Comparison of ENCODE assay signal across 9 mouse cellular contexts in the genomic region with DNA sequence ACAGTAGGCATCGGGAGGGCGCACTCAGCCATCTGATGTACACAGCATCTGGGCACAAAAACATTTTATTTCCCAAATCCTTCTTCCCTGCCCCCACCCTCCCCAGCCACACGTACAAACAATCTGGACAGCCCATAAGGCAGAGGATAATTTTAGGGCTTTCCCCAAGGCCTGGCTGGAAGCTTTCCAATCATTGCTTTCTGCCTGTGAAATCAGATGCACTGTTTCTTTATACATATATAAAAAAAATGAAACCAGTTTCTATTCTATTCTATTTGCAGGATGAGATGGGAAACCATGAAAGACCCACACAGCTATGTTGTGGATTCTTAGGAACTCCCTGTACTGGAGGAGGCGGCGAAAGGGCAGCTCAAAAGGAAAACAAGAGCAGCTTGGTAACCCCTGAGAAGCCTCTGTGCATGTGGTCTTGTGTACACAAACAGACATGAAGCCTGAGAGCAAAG. TPM values are rescaled to one million over a fixed set of nuclear protein-coding genes. Genes with fewer than 3 reads are reported as not detected.
DNase-seq lines count a peak whose midpoint lies in the region; ATAC-seq lines count a peak whose summit lies in the region.
"Had no signal": no experiment of that assay in that cellular context is flagged by ENCODE, and none has a peak within 500 bp of the region (broad histone marks: within the 10 kb centered on the region; RNA-seq: fewer than 3 reads in every experiment).

No protein-coding gene starts in this region.

- H3K27me3 ChIP-seq in hindbrain, embryonic 16.5 days (replicated peaks; ENCODE audit: control insufficient read depth, insufficient read depth, low read length) = no peaks in the 10 kb centered on the region
- H3K27me3 ChIP-seq in midbrain, embryonic 11.5 days (ENCODE audit: control insufficient read depth, insufficient read depth, low read length) = no peaks in the 10 kb centered on the region; the same call in 1 of the 2 replicates

- no peak overlapping the region for H3K27ac ChIP-seq in hindbrain, embryonic 16.5 days (ENCODE audit: low read depth, low read length)
- H3K27ac ChIP-seq in midbrain, embryonic 11.5 days (ENCODE audit: low read depth, low read length) = no peak overlapping the region
- H3K27ac ChIP-seq: liver, embryonic 14.5 days had no signal

- H3K36me3 ChIP-seq in hindbrain, embryonic 16.5 days (ENCODE audit: control insufficient read depth, insufficient read depth, low read length) = no peaks in the 10 kb centered on the region
- no peaks in the 10 kb centered on the region for H3K36me3 ChIP-seq in midbrain, embryonic 11.5 days (ENCODE audit: control insufficient read depth, insufficient read depth, low read length)

- peak; percentile 68 for ATAC-seq in hindbrain, embryonic 16.5 days
- peak; percentile 44; the same call in 1 of the 2 replicates for ATAC-seq in midbrain, embryonic 11.5 days (ENCODE audit: low FRiP score)
- ATAC-seq: Patski had no signal

- H3K9ac ChIP-seq in hindbrain, embryonic 16.5 days (ENCODE audit: low read depth, low read length) = no peak overlapping the region
- no peak overlapping the region for H3K9ac ChIP-seq in midbrain, embryonic 11.5 days (ENCODE audit: low read length)
- H3K9ac ChIP-seq: liver, embryonic 14.5 days had no signal

- no peaks in the 10 kb centered on the region for H3K9me3 ChIP-seq in hindbrain, embryonic 16.5 days (ENCODE audit: control insufficient read depth, low read length)
- H3K9me3 ChIP-seq in midbrain, embryonic 11.5 days (ENCODE audit: control insufficient read depth, low read length) = no peaks in the 10 kb centered on the region

- peak; percentile 28 for DNase-seq in adipocyte (ENCODE audit: low spot score)
- peak; percentile 61 for DNase-seq in cerebellum, adult 11 months
- no peak for DNase-seq in midbrain, embryonic 11.5 days (ENCODE audit: low spot score, missing footprints)
- no peak for DNase-seq in testis, postnatal 10 days (ENCODE audit: low spot score)
- no peak for DNase-seq in gastrocnemius, postnatal 10 days
- DNase-seq in embryo, embryonic 10 days (ENCODE audit: low spot score) = no peak

- no peak overlapping the region for H3K4me2 ChIP-seq in hindbrain, embryonic 16.5 days (ENCODE audit: low read length)
- no peak overlapping the region for H3K4me2 ChIP-seq in midbrain, embryonic 11.5 days

- no peak overlapping the region for H3K4me3 ChIP-seq in hindbrain, embryonic 16.5 days (ENCODE audit: low read length)
- no peak overlapping the region for H3K4me3 ChIP-seq in midbrain, embryonic 11.5 days (ENCODE audit: low read depth, low read length)

- 40% methylated on average over 5 of the region's 5 CpGs for WGBS in hindbrain, embryonic 16.5 days
- WGBS in midbrain, embryonic 11.5 days = 59% methylated on average over 5 of the region's 5 CpGs

- H3K4me1 ChIP-seq in hindbrain, embryonic 16.5 days (ENCODE audit: control insufficient read depth, insufficient read depth, low read depth, low read length) = peaks cover 4% of the 10 kb centered on the region
- H3K4me1 ChIP-seq in midbrain, embryonic 11.5 days (ENCODE audit: control insufficient read depth, insufficient read depth, low read length) = no peaks in the 10 kb centered on the region

RNA-seq across cellular contexts. Expression of gene Rasgef1b, which starts 13.6 kb away (rescaled TPM):
- 43.5 and 45.7 TPM in 2 replicates for polyA plus RNA-seq in hindbrain, embryonic 16.5 days (2015; fragmentation: Nextera tagmentation; extraction: Ambion mirVana)
- polyA plus RNA-seq in midbrain, embryonic 11.5 days (2014; fragmentation: Nextera tagmentation; extraction: Ambion mirVana) = 28.6 and 29.7 TPM in 2 replicates
- 1 to 10 TPM; 1.5 to 2.6 TPM for total RNA-seq in gastrocnemius, postnatal 10 days (2021)

Comparison
In these comparisons a context has a peak if more than half of its experiments do, and no peak if none do; other contexts are left out.
1. DNase-seq: peak in adipocyte (single experiment) and cerebellum, adult 11 months (single experiment); none in midbrain, embryonic 11.5 days (single experiment), testis, postnatal 10 days (single experiment), gastrocnemius, postnatal 10 days (single experiment) and embryo, embryonic 10 days (single experiment).